Comparison of ENCODE assay signal across 17 mouse cellular contexts in the genomic region with DNA sequence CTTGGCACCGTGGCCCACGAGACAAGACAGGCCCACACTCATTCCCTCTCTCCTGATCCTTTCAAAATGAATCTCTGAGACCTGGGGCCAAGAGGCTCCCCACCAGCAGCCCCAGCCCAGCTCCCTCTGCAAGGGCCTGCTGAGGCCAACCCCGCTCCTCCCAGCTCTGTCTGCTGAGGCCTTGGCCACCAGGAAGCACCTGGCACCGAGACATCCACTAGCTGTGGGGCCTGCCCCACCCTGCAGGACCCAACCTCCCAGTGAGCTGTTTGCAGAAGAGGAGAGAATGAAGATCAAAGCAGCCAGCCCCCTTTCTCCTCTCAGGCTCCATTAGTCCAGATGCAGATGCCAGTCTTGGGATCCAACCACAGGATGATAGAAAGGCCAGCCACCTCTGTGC.
"Had no signal": no experiment of that assay in that cellular context is flagged by ENCODE, and none has a peak within 500 bp of the region (broad histone marks: within the 10 kb centered on the region; RNA-seq: fewer than 3 reads in every experiment).

No protein-coding gene starts in this region.

- DNase-seq: kidney, adult 9 months; kidney, postnatal 36 days; layer of hippocampus, adult 9-11 months; layer of hippocampus, postnatal 36 days; left cerebral cortex, postnatal 4 days; lung, embryonic 14.5 days; lung, postnatal 10 days; right cerebral cortex, postnatal 4 days; spleen, adult 18-20 months had no signal

- H3K4me1 ChIP-seq: liver, embryonic 12.5 days; megakaryocyte, embryonic 14.5 days had no signal

- H3K27me3 ChIP-seq: liver, embryonic 12.5 days; megakaryocyte, embryonic 14.5 days; neural tube, embryonic 15.5 days had no signal

- H3K4me3 ChIP-seq: liver, embryonic 12.5 days; megakaryocyte, embryonic 14.5 days; midbrain, embryonic 12.5 days; myocyte; neural tube, embryonic 15.5 days had no signal

- H3K9ac ChIP-seq: liver, embryonic 12.5 days; lung, embryonic 14.5 days; midbrain, embryonic 12.5 days; neural tube, embryonic 15.5 days had no signal

- H3K4me2 ChIP-seq: liver, embryonic 12.5 days; lung, embryonic 14.5 days; midbrain, embryonic 12.5 days; neural tube, embryonic 15.5 days had no signal

- H3K9me3 ChIP-seq: liver, embryonic 12.5 days; midbrain, embryonic 12.5 days; neural tube, embryonic 15.5 days had no signal

- H3K36me3 ChIP-seq: liver, embryonic 12.5 days; midbrain, embryonic 12.5 days; neural tube, embryonic 15.5 days had no signal

- ATAC-seq: hindbrain, postnatal 0 days; liver, embryonic 12.5 days had no signal

- H3K27ac ChIP-seq: hindbrain, postnatal 0 days; kidney, postnatal 0 days; liver, embryonic 12.5 days; macrophage; midbrain, embryonic 12.5 days; neural tube, embryonic 15.5 days had no signal
